Mouse (Mus musculus) mouse embryonic stem cell (cell line): ENCODE results near the gene Gm8113.
"Not testable (repeated sequence)": the region's sequence is repeated elsewhere in the genome, so short reads cannot be mapped to it uniquely, and the experiment has no call there.

Source experiments
- in situ Hi-C, 2 experiments: fragments of 300-500 bp; cut with MboI; formaldehyde crosslinking; loops; 1 replicate in 1 of 2; 3 replicates in 1 of 2; pipeline ENCODE4 v1.14.3; 2019 to 2020; ENCODE audit warnings: low sequenced_read_pairs in 2 of 2, low pct_unique_long_range_greater_than_20kb in 1 of 2, mixed read lengths in 1 of 2; ENCODE audit not compliant: unreplicated experiment in 1 of 2

Gm8113 gene

GRCm38 (mm10) chr14:43924688-43925403 is at the start of gene Gm8113:
TSS of gene Gm8113 (plus strand) at chr14:43925390.
- in situ Hi-C loops, result not testable (repeated sequence)

GRCm38 (mm10) chr14:43875417-43875816 is 49.8 kb upstream of the Gm8113 start, which contains the start of gene Ear1:
TSS of gene Ear1 (minus strand) at chr14:43875517.
- in situ Hi-C loops, result not testable (repeated sequence)

- in situ Hi-C loops, result not testable (repeated sequence)
Measured at GRCm38 (mm10) chr14:43877789-43878188, 47.4 kb upstream of the Gm8113 start.

- in situ Hi-C loops, result not testable (repeated sequence)
Measured at GRCm38 (mm10) chr14:43879966-43880545, 45.1 kb upstream of the Gm8113 start.

- in situ Hi-C loops, result not testable (repeated sequence)
Measured at GRCm38 (mm10) chr14:43886235-43886634, 39.0 kb upstream of the Gm8113 start.

GRCm38 (mm10) chr14:43891288-43891687 is 33.9 kb upstream of the Gm8113 start:
- in situ Hi-C loops, result not testable (repeated sequence)

- in situ Hi-C loops, result not testable (repeated sequence)
Measured at GRCm38 (mm10) chr14:43895357-43895756, 29.8 kb upstream of the Gm8113 start.

GRCm38 (mm10) chr14:43898577-43898976 is 26.6 kb upstream of the Gm8113 start:
- in situ Hi-C loops, result not testable (repeated sequence)

- in situ Hi-C loops, result not testable (repeated sequence)
Measured at GRCm38 (mm10) chr14:43918214-43918613, 7.0 kb upstream of the Gm8113 start.

GRCm38 (mm10) chr14:43923459-43923858 is 1.7 kb upstream of the Gm8113 start, which contains the start of gene Ear10:
TSS of gene Ear10 (minus strand) at chr14:43923559.
- in situ Hi-C loops, result not testable (repeated sequence)

GRCm38 (mm10) chr14:43925404-43925950 is 287 bp downstream of the Gm8113 start:
- in situ Hi-C loops, result not testable (repeated sequence)

- in situ Hi-C loops, result not testable (repeated sequence)
Measured at GRCm38 (mm10) chr14:43932991-43933390, 7.8 kb downstream of the Gm8113 start.

- in situ Hi-C loops, result not testable (repeated sequence)
Measured at GRCm38 (mm10) chr14:43933399-43933798, 8.2 kb downstream of the Gm8113 start.

GRCm38 (mm10) chr14:43953382-43953781 is 28.2 kb downstream of the Gm8113 start:
- in situ Hi-C loops, result not testable (repeated sequence)

- in situ Hi-C loops, result not testable (repeated sequence)
Measured at GRCm38 (mm10) chr14:43955074-43955473, 29.9 kb downstream of the Gm8113 start.

- in situ Hi-C loops, result not testable (repeated sequence)
Measured at GRCm38 (mm10) chr14:43956769-43957168, 31.6 kb downstream of the Gm8113 start, which contains the start of gene Ang5. TSS of gene Ang5 (plus strand) at chr14:43957069.
